Comparison of ENCODE assay signal across 7 mouse cellular contexts in genomic region chr7:19664955-19665841, GRCm38 (mm10). TPM values are rescaled to one million over a fixed set of nuclear protein-coding genes. Genes with fewer than 3 reads are reported as not detected.
DNase-seq lines count a peak whose midpoint lies in the region; ATAC-seq lines count a peak whose summit lies in the region.

Clptm1 (minus strand) TSS chr7:19665033.

- H3K27me3 ChIP-seq in intestine, embryonic 15.5 days (replicated peaks), result no peaks in the 10 kb centered on the region
- H3K27me3 ChIP-seq in midbrain, embryonic 10.5 days (ENCODE audit: low read depth, poor library complexity, severe bottlenecking), result no peaks in the 10 kb centered on the region

- no peaks in the 10 kb centered on the region for H3K36me3 ChIP-seq in intestine, embryonic 15.5 days
- H3K36me3 ChIP-seq in midbrain, embryonic 10.5 days, result peaks cover 26% of the 10 kb centered on the region

- no peaks in the 10 kb centered on the region for H3K9me3 ChIP-seq in intestine, embryonic 15.5 days
- 0 out of 2 replicates have a peak, but pooled peaks cover 3% of the 10 kb centered on the region for H3K9me3 ChIP-seq in midbrain, embryonic 10.5 days (replicated peaks)

- WGBS in intestine, embryonic 15.5 days, result under 1% methylated on average over 63 of the region's 63 CpGs
- WGBS in midbrain, embryonic 10.5 days, result under 1% methylated on average over 63 of the region's 63 CpGs

- peak within 1 kb of the TSS; percentile 86 for H3K9ac ChIP-seq in intestine, embryonic 15.5 days

- peak within 1 kb of the TSS; percentile 72 for H3K4me2 ChIP-seq in intestine, embryonic 15.5 days (replicated peaks)

- H3K27ac ChIP-seq in intestine, embryonic 15.5 days, result peak within 1 kb of the TSS; percentile 88
- peak within 1 kb of the TSS; percentile 92 for H3K27ac ChIP-seq in midbrain, embryonic 10.5 days (replicated peaks)

- intact Hi-C loops in gastrocnemius, postnatal 36 days (cut with DNase I), result no loop called here
- intact Hi-C loops in left cerebral cortex, postnatal 25 days (cut with DNase I), result loop anchor here (1.0 kb wide), 3 partner anchors 36 to 50 kb away; partner anchors contain the start of genes Relb and Tomm40

- peak within 1 kb of the TSS; percentile 95 for H3K4me3 ChIP-seq in intestine, embryonic 15.5 days (replicated peaks)
- H3K4me3 ChIP-seq in midbrain, embryonic 10.5 days, result peak within 1 kb of the TSS; percentile 99

- peaks cover 21% of the 10 kb centered on the region for H3K4me1 ChIP-seq in intestine, embryonic 15.5 days (replicated peaks)
- H3K4me1 ChIP-seq in midbrain, embryonic 10.5 days, result peaks cover 33% of the 10 kb centered on the region

- ATAC-seq in intestine, embryonic 15.5 days, result peak; percentile 87

- peak; percentile 98 for DNase-seq in adrenal gland, adult 2 months
- peak; percentile 95 for DNase-seq in embryo, embryonic 11.5 days (ENCODE audit: low read depth, low spot score)
- peak; percentile 91 to 96 for DNase-seq in gastrocnemius, postnatal 36 days
- DNase-seq in left cerebral cortex, postnatal 25 days (ENCODE audit: low spot score in 2 of 2), result peak; percentile 97 to 98
- peak; percentile 98 for DNase-seq in midbrain, embryonic 10.5 days (ENCODE audit: low spot score)
- peak; percentile 96 for DNase-seq in right cerebral cortex, postnatal 4 days

RNA-seq across cellular contexts. Expression of gene Clptm1, which starts in this region (rescaled TPM):
- total RNA-seq in adrenal gland, adult 2 months (2021), result 100 to 1,000 TPM; 151 to 152 TPM
- 157 and 178 TPM in 2 replicates for polyA plus RNA-seq in adrenal gland, adult 2 months (2012; rRNA removed)
- total RNA-seq in gastrocnemius, postnatal 36 days (2021), result 10 to 100 TPM; 39.2 to 45.7 TPM
- polyA plus RNA-seq in intestine, embryonic 15.5 days (2015; fragmentation: Nextera tagmentation; extraction: Ambion mirVana), result 77.2 and 85.6 TPM in 2 replicates
- total RNA-seq in left cerebral cortex, postnatal 25 days (2021), result 100 to 1,000 TPM; 144 to 151 TPM
- polyA plus RNA-seq in midbrain, embryonic 10.5 days (2016; fragmentation: Nextera tagmentation; extraction: Ambion mirVana), result 82.3 and 88.4 TPM in 2 replicates

Comparison
In these comparisons a context has a peak if more than half of its experiments do, and no peak if none do; other contexts are left out.
1. Peak in every context shown above with its lines: DNase-seq, ATAC-seq, H3K4me3 ChIP-seq and H3K27ac ChIP-seq.